Mouse (Mus musculus) liver, adult 2 months (tissue): ENCODE measurements around the gene Dusp12.

Experiments
- CTCF ChIP-seq: fragments of 200-500 bp; IDR thresholded peaks from 2 replicates; pipeline ENCODE4 v1.5.1; 2011; ENCODE audit warnings: low read depth, low read length, control low read depth
- POLR2A ChIP-seq: fragments of 200-500 bp; IDR thresholded peaks from 2 replicates; pipeline ENCODE4 v1.6.1; 2011; ENCODE audit warnings: low read length, control low read depth; ENCODE audit not compliant: insufficient read depth; ENCODE audit errors: extremely low read depth

DNA sequence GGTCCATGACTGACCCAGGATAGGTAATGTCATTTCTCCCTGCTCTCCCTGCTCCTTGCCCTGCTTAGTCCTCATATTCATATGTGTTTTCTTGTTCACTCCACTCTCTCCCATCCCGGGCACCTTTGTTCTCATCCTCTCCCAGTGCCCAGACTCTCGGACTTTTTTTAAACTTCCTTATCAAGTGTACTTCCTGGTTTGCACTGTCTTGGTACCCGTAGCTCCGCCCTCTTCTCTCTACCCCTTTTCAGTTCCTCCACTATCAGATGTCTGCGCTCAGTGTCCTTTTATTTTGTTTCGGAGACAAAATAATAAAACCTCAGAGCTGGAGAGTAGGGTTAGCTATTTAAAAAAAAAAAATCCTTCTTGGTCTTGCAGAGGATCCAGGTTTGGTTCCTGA is 39.1 kb upstream of the Dusp12 start:
- TF ChIP-seq CTCF (no peak), POLR2A (no peak)
